Mouse (Mus musculus) urinary bladder, postnatal 14 days (tissue): ENCODE measurements around the gene Bdkrb1.

Experiments
- DNase-seq: peaks from one replicate; pipeline ENCODE4 v3.0.0; 2021; ENCODE audit warnings: low spot score

Gene Bdkrb1

DNA sequence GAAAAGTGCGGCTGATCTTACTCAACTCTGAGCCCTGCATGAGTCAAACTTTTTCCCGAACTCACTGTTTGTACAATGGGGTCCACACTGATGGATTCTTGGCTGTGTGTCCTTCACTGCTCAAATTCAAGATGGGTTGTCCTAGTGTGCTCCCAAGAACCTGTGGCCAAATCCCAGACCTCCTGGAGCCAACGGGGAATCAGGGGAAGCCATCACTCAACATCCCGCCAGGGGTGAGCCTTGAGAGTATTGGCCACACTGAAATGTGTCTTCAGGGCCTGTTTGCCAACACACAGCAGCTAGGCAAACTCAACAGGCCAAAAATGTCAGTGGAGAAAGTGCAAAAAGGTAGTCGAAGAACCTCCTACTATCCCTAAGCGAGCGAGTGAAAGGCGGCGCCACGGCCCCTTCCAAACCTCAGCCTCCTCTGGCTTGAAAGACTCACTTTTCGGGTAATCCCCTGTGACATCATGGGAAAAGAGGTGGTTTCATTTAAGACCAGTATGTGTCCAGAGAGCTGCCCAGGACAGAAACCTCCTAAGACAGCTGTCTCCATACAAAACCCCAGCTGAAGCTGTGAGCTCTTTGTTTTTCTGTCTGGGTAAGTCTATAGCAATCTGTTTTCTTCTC lies at the start of gene Bdkrb1:
TSS of gene Bdkrb1 (plus strand) at position 505 of the 630 bp plus-strand sequence.
- DNase-seq: no peak

DNA sequence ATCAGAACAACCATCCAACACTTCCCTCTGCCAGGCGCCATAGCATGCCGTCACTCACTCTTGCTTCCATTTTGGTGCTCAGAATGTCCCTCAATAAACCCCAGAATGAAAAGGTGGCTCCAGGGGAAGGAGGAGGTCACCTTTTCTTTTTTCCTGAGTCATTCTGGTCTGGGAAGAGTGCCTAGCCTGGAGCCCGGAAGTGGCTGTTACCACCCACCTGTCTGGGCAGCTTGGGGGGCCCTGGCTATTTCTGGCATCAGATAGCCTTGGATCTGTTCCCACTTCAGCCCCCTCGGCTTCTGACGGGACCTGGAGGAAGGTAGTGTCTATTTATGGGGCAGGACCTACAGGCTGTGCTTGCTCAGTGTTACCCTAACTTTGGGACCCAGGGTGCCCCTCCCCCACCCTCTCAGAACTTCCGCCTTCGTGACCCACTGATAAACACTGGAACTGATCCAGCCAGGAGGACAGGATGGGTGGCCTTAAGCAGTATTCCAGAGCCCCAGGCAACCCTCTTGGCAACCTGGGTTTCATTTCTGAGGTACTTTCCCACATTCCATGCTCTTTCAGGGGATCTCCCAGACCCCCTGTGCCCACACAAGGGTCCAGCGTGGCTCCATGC lies 48.6 kb upstream of the Bdkrb1 start:
- DNase-seq: no peak

GRCm38 (mm10) chr12:105555172-105555571 lies 47.7 kb upstream of the Bdkrb1 start:
- DNase-seq: no peak

DNA sequence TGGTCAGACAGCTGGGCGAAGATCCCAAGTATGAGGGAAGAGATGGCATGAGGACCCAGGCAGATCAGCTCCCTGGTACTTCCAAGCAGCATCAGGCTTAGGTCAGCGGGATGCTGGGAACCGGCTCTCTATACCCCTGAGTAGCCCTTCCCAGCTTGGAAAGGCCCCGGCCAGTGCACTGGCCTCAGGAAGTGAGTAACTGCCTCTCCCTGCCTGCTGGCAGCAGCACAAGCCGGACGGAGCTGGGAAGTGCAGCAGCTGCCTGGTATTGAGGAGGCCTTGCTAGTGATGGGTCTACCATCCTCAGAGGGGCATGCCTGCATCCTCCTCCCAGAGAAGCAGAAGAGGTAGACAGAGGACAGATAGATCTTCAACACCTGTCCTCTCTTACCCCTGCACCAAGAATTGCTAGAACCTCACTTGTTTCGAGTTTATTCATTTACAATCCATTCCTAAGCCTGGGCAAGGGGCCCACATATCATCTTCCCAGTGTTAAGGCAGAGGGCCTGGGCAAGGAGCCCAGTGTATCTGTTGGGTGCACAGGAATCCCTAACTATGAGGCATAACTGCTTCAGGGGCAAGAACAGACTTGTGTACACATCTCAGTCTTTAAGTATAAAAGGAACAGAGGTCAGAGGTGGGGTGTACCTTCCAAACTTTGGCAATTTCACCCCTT lies 45.5 kb upstream of the Bdkrb1 start:
- DNase-seq: peak; percentile 62

- no peak for DNase-seq
Measured at GRCm38 (mm10) chr12:105561007-105561534, 41.8 kb upstream of the Bdkrb1 start.

DNA sequence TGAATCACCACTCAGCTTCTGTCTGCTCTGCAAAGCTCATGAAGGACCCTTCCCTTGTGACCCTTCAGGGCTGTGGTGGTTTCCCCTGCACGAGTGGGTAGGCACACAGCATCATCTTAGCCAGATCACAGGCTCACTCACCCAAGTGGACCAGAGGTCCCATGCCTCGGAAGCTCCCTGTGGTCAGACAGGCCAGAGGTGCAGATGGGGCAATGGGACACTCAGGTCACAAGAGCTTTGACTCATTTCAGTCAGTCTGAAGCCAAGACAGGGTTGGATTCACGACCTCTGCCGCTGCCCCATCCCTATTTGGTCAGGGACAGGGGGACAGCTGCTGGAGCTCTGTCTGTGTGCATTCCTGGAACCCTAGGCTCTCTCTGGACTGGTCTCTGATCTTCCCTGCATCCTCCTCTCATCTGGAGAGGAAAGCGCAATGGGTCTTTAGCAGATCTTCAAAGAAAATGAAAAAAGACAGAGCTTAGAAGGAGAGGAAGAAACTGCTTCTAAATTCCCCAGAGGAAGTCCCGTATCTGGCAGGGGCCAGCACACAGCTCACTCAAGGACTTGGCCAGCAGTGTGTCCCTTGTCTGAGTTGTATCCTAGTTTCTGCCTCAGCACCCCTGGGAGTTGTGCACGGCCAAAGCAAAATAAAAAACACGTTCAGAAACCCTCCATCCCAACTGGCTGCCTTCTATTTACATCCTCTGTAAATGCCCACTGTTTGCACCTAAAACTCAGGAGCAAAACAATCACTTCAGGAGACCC lies 40.6 kb upstream of the Bdkrb1 start:
- DNase-seq: no peak

- peak; percentile 63 for DNase-seq
Measured at GRCm38 (mm10) chr12:105562936-105563680, 39.8 kb upstream of the Bdkrb1 start, which contains the start of gene Bdkrb2. Bdkrb2 (plus strand) TSS chr12:105563226.

DNA sequence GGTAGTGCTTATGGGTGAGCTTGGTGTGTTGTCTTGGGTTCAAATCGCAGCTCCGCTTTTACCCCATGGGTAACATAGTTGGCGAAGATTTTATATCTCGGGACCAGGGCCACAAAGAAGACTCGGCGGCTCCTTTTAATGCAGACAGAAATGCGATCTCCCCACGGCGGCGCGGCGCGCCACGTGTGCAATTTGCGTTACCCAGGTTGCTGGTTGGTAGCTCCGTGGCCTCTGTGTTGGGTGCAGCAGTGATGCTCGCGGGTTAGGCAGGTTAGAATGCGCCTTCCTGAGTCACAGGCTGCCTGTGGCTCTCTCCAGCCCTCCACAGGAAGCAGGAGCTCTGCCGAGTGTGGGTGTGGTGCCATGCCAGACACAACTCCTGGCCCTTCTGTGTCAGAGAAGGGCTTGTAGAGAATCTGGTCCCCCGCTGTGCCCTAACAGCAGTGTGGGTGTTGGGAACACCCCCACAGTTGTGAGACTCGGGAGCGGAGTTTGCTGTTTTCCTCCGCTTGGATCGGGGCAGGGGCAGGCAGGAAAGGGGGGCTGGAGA lies 39.1 kb upstream of the Bdkrb1 start:
- DNase-seq: no peak

- no peak for DNase-seq
Measured at GRCm38 (mm10) chr12:105565221-105565620, 37.7 kb upstream of the Bdkrb1 start.

- DNase-seq: no peak
Measured at GRCm38 (mm10) chr12:105571867-105572266, 31.0 kb upstream of the Bdkrb1 start.

- no peak for DNase-seq
Measured at GRCm38 (mm10) chr12:105572622-105573021, 30.3 kb upstream of the Bdkrb1 start.

DNA sequence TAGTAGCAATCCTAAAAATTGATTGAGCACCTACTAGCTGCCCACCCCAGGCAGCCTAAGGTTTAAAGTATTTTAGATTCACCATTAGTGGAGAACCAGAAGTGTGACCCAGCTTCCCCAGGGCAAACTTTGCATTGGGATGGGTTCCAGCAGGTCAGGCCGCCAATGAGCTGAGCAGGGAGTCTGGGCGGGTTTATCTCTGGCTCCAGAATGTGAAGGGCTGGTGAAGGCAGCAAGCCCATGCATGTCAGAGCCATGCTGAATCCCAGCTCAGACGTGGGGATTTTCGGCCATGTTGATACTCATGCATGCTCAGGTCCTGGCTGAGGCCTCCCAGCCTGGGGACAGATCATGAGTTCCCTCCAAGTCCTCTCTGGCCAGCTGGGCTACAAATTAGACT lies 28.5 kb upstream of the Bdkrb1 start:
- no peak for DNase-seq

DNA sequence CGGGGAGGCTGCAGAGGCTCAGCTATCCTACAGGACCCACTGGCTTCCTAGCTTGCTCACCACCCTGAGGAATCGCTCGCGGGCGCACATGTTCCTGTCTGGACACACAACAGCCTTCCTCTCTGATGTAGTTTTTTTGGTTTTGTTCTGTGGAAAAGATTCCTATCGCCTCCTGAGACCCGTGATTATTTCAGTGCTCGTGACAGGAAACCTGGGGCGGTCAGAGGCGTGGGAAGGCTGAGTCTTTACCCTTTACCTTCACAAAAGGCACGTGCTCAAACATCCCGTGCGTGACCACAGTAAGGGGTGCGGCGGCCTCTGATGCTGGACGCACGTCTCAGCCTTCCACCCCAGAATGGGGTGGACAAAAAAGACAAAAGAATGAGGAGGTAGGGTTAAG lies 22.4 kb upstream of the Bdkrb1 start:
- no peak for DNase-seq

DNA sequence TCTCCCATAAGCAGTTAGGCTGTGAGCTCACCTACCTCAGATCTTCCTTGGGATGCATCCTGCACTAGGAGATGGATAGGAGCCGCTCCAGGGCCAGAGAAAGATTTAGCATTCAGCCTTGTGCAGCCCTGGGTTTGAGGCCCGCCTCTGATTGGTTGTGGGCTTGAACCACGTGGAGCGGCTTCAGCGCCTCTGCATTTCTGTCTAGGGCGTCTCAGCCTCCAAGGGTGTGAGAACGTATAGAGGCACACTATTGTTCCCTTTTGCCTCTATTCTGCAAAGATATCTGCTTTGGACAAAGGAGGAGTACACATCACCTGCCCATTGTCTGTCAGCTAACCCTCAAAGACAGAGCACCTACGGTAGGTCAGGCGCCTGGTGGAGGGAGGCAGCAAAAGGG lies 20.4 kb upstream of the Bdkrb1 start:
- no peak for DNase-seq

DNA sequence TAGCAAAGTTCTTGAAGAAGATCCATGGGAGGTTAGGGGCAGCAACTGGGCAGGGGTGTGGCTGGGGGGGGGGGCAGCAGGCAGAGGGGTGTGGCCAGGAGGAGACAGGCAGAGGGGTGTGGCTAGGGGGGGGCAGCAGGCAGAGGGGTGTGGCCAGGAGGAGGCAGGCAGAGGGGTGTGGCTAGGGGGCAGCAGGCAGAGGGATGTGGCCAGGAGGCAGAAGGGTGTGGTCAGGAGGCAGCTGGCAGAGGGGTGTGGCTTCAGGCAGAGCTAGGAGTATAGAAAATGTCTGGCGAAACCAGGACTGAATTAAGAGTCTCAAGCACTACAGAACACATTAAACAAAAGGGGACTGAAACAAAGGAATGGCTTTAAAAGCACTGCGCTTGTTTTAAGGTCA lies 19.4 kb upstream of the Bdkrb1 start:
- no peak for DNase-seq

- DNase-seq: peak; percentile 70
Measured at GRCm38 (mm10) chr12:105584851-105585250, 18.0 kb upstream of the Bdkrb1 start.

DNA sequence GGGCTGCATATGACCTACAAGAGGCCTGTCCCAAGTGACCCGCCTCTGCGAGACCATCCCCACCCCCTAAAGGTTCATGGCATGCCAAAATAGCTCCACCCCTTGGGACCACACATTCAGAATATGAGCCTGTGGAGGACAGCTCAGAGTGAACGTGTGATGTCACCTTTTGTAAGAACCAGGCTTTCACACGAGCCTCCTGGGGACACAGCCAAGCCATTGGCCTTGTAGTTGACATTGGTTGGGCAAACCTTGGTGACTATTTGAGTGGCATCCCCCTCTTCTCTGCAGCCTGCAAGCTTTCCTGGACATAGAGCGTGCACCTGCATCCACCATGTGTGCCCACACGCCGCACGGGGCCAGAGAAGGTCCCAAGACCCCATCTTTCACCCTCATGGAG lies 15.4 kb upstream of the Bdkrb1 start:
- no peak for DNase-seq

DNA sequence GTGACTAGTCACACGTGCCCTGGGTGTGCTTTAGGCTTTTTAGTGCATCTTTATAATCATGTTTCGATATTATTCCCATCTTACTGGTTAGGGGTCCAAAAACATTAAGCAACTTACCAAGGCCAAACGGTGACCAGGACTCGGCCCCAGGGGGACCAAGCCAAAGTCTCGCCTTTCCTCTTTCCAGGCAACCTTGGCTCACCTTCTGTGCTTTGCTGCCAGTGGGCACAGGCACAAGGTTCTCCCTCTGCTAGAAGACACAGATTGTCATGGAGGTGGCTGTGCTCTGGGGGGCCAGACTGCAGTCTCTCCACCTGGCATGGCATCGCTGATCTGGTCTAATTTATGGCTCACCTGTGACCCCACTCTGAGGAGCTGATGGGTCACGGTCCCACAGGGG lies 12.1 kb upstream of the Bdkrb1 start:
- DNase-seq: no peak

DNA sequence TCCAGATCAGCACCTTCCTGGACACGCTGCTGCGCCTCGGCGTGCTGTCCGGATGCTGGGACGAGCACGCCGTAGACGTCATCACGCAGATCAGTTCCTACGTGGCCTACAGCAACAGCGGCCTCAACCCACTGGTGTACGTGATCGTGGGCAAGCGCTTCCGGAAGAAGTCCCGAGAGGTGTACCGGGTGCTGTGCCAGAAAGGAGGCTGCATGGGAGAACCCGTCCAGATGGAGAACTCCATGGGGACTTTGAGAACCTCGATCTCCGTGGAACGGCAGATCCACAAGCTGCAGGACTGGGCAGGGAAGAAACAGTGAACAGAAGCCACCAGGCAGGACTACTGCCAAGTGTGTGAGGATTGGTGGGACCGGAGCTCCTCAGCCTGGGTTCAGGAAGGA lies 10.5 kb upstream of the Bdkrb1 start:
- no peak for DNase-seq

- no peak for DNase-seq
Measured at GRCm38 (mm10) chr12:105593471-105593870, 9.4 kb upstream of the Bdkrb1 start.

GRCm38 (mm10) chr12:105597135-105597534 lies 5.8 kb upstream of the Bdkrb1 start:
- DNase-seq: no peak
